Mouse (Mus musculus): ENCODE results near the gene Gna15. TPM values are rescaled to one million over a fixed set of nuclear protein-coding genes. Genes with fewer than 3 reads are reported as not detected.

The Gna15 gene
- polyA plus RNA-seq, 1 experiment from 2014 or later = 1.8 TPM

DNA sequence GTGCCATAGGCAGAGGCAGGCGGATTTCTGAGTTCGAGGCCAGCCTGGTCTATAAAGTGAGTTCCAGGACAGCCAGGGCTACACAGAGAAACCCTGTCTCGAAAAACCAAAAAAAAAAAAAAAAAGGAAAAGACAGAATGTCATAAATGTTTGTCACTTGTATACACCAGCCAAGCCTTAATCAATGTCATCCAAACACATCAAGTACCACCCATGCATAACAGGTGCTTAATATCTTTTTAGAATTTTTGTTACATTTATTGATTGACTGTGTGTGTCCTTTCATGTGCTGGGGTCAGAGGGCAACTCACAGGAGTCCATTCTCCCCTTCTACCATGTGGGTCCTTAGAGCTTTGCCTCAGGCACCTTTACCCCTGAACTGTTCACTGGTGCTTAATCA lies 24.0 kb downstream of the Gna15 start, which contains the start of gene S1pr4:
Gene S1pr4, minus strand, starts transcription at position 101 of the 400 bp plus-strand sequence.
- Histone ChIP-seq H3K9ac (ENCODE audit: low read length) (no peak within 1 kb of the TSS), H3K4me3 (ENCODE audit: low read length) (peak within 1 kb of the TSS; percentile 11; the same call in 1 of the 2 replicates), H3K4me2 (ENCODE audit: low read depth, low read length) (peak within 1 kb of the TSS; percentile 33), H3K36me3 (ENCODE audit: control insufficient read depth, insufficient read depth, low read length) (no peaks in the 10 kb centered on the region), H3K27me3 (ENCODE audit: control insufficient read depth, insufficient read depth, low read depth, low read length) (no peaks in the 10 kb centered on the region; the same call in 1 of the 2 replicates), H3K4me1 (replicated peaks; ENCODE audit: control insufficient read depth, insufficient read depth, low read length) (peaks cover 4% of the 10 kb centered on the region), H3K27ac (ENCODE audit: low read length) (no peak within 1 kb of the TSS), H3K9me3 (ENCODE audit: control insufficient read depth, low read length) (no peaks in the 10 kb centered on the region)
- ATAC-seq (ENCODE audit: low read depth) = no peak
- WGBS = 82% methylated on average over 3 of the region's 3 CpGs

DNA sequence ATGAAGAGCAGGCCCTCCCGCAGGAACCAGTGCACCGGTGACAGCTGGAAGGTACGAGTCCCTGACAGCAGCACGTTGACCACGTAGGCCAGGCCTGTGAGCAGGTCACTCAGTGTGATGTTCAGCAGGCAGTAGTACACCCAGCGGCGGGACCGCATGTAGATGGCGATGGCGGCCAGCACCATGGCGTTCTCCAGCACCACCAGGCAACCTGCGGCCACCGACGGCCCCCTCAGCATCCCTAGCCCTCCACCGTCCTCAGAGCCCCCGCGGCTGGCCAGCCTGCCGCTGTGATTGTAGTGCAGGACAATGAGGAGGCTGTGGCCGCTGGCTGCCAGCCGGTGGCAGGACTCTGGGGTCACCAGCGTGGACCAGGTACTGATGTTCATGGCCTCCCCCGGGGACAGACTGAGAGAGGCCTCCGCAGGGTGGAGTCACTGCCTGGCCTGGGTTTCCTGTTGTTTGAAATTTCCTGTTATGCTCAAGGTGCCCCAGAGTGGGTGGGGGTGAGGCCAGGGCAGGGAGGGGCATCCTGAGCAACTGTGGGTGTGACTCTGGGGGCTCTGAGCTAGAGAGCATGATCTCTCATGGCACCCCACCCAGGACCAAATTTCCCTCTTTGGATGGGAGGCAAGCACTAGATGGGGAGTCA lies 24.6 kb downstream of the Gna15 start:
- WGBS = 61% methylated on average over 23 of the region's 23 CpGs
- Histone ChIP-seq H3K36me3 (ENCODE audit: control insufficient read depth, insufficient read depth, low read length) (no peaks in the 10 kb centered on the region), H3K27me3 (ENCODE audit: control insufficient read depth, insufficient read depth, low read depth, low read length) (no peaks in the 10 kb centered on the region; the same call in 1 of the 2 replicates), H3K9me3 (ENCODE audit: control insufficient read depth, low read length) (no peaks in the 10 kb centered on the region), H3K27ac (ENCODE audit: low read length) (no peak overlapping the region), H3K4me2 (ENCODE audit: low read depth, low read length) (peak overlapping the region; percentile 33), H3K4me3 (ENCODE audit: low read length) (peak overlapping the region; percentile 11; the same call in 1 of the 2 replicates), H3K4me1 (replicated peaks; ENCODE audit: control insufficient read depth, insufficient read depth, low read length) (peaks cover 11% of the 10 kb centered on the region), H3K9ac (ENCODE audit: low read length) (no peak overlapping the region)
- no peak for ATAC-seq (ENCODE audit: low read depth)

DNA sequence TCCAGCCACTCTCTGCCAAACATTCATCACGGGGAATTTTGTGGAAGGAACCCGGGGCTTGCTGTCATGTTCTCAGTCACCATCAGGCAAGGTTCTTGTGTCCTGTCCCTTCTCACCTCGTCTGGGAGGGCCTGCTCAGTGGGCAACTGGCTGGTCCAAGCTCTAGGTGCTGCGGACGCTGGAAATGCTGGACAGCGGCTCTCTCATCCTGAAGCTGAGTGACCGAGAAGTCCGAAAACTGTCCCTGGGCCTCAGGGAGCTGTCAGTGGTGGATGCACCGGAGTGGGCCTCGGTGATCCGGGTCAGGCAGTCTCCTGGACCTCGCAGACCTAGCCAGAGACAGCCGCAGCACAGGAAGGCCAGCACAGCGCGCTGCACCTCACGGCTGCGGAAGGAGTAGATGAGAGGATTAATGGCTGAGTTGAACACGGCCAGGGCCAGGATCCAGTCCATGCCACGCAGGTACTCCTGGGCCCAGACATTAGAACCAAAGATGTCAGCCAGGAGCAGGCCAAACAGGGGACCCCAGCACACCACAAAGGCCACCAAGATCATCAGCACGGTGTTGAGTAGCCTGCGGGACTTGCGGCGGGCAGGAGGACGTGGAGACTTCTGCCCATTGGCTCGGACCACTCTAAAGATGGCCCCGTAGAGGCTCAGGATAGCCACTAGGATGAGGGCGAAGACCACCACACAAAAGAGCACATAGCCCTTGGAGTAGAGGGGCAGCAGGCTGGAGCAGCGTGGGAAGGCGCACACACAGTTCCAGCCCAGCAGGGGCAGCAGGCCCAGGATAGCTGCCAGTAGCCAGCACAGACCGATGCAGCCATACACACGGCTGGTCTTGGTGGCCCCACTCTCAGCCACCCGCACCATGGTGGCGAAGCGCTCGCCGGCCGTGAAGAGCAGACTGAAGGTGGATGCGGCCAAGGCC lies 25.4 kb downstream of the Gna15 start:
- Histone ChIP-seq H3K36me3 (ENCODE audit: control insufficient read depth, insufficient read depth, low read length) (no peaks in the 10 kb centered on the region), H3K9me3 (ENCODE audit: control insufficient read depth, low read length) (no peaks in the 10 kb centered on the region), H3K27ac (ENCODE audit: low read length) (no peak overlapping the region), H3K4me3 (ENCODE audit: low read length) (no peak overlapping the region), H3K9ac (ENCODE audit: low read length) (no peak overlapping the region), H3K27me3 (ENCODE audit: control insufficient read depth, insufficient read depth, low read depth, low read length) (no peaks in the 10 kb centered on the region; the same call in 1 of the 2 replicates), H3K4me1 (replicated peaks; ENCODE audit: control insufficient read depth, insufficient read depth, low read length) (peaks cover 13% of the 10 kb centered on the region), H3K4me2 (ENCODE audit: low read depth, low read length) (peak overlapping the region; percentile 14; the same call in 1 of the 2 replicates)
- ATAC-seq (ENCODE audit: low read depth) = no peak
- WGBS = 82% methylated on average over 38 of the region's 38 CpGs

DNA sequence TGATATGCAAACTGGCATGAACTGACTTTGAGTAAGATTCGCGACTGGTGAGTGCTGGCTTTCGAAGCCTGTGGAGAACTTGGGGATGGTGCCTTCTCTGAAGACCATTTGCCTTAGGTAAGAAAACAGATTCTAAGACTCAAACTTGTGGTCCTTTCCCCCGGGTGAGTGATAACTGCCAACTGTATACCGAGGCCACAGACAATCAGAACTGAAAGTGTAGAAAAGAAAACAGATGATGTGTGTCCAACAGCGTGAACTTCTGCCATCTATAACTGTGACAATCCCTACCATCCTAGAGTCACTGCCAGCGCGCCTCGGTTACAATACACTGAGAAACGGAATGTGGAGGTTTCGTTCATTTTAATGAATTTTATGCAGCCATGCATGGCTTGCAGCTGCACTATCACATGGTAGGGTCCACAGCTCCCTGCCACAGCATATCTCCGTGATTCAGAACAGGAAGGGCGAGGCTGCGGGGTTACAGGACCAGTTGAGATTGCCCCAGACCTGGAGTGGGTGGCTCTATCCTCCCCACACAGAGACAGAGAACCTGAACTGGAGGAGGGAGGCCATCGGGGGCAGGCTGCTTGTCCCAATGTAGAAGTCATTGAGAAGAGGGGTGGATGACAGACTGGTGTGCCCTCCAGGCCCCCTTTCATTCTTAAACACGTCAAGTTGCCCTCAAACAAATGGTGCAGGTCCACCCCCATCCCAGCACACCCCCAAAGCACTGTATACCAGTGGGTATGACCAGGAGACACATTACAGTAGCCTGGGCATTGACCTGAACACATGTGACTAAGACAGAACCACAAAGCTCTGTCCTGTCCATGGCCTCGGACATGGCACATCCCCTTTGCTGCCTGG lies 26.4 kb downstream of the Gna15 start:
- Histone ChIP-seq H3K9me3 (ENCODE audit: control insufficient read depth, low read length) (no peaks in the 10 kb centered on the region), H3K4me3 (ENCODE audit: low read length) (no peak overlapping the region), H3K27ac (ENCODE audit: low read length) (no peak overlapping the region), H3K4me1 (replicated peaks; ENCODE audit: control insufficient read depth, insufficient read depth, low read length) (peaks cover 13% of the 10 kb centered on the region), H3K36me3 (ENCODE audit: control insufficient read depth, insufficient read depth, low read length) (peaks cover 7% of the 10 kb centered on the region), H3K9ac (ENCODE audit: low read length) (peak overlapping the region; percentile 22; the same call in 1 of the 2 replicates), H3K27me3 (ENCODE audit: control insufficient read depth, insufficient read depth, low read depth, low read length) (no peaks in the 10 kb centered on the region), H3K4me2 (ENCODE audit: low read depth, low read length) (peak overlapping the region; percentile 54)
- 73% methylated on average over 17 of the region's 17 CpGs for WGBS
- no peak for ATAC-seq (ENCODE audit: low read depth)

DNA sequence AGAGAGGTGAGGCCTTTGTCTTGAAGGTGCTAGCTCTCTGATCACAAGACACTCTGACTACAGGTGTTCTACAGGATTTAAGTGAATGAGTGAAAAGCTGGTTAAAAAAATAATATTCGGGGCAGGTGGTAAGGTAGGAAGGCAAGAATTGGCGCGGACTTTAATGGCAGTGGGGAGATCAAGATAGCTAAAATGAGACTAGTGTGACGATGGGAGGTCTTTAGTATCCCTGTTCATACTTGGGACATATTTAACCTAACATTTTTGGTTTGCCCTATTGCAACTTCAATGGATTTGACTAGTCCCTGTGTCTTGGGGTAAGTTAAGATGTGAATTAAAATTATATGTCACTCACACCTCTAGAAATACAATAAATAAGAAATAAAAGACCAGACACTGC lies 27.1 kb downstream of the Gna15 start:
- Histone ChIP-seq H3K27me3 (ENCODE audit: control insufficient read depth, insufficient read depth, low read depth, low read length) (no peaks in the 10 kb centered on the region), H3K27ac (ENCODE audit: low read length) (no peak overlapping the region), H3K4me3 (ENCODE audit: low read length) (peak overlapping the region; percentile 77), H3K9ac (ENCODE audit: low read length) (peak overlapping the region; percentile 67), H3K9me3 (ENCODE audit: control insufficient read depth, low read length) (no peaks in the 10 kb centered on the region), H3K4me2 (ENCODE audit: low read depth, low read length) (peak overlapping the region; percentile 54), H3K4me1 (replicated peaks; ENCODE audit: control insufficient read depth, insufficient read depth, low read length) (peaks cover 13% of the 10 kb centered on the region), H3K36me3 (ENCODE audit: control insufficient read depth, insufficient read depth, low read length) (peaks cover 13% of the 10 kb centered on the region)
- ATAC-seq (ENCODE audit: low read depth) = no peak
- WGBS = 29% methylated on average over 4 of the region's 4 CpGs

DNA sequence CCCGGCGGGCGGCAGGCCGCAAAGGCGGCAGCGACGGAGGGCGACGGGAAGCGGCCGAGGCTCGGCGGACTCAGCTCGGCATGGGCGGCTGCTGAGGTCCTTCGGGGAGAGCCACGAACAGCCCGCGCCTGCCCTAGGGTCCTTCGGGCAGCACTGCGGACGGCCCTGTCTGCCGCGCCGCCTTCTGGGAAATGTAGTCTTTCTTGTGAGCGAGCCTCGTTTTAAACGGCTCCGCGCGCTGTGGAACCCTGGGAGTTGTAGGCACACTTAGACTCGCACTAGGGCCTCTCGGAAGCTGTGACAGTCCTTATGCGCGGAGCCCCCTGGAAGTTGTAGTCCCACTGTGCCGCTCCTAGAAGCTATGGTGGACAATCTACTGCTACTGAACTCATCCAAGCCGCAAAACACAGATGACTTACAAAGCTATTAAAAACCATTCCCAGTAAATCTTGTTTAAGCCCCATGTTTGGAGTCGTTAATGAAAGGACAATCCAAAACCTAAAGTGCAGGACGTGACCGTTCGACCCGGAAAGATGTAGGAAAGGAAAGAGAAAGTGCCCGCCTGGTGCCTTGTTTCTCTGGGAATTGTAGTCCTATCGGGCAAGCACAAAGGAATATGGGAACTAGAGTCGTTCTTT lies 27.6 kb downstream of the Gna15 start, which contains the start of gene Ncln:
Gene Ncln, minus strand, starts transcription at position 129 of the 638 bp plus-strand sequence.
- peak; percentile 97 for ATAC-seq (ENCODE audit: low read depth)
- Histone ChIP-seq H3K27me3 (ENCODE audit: control insufficient read depth, insufficient read depth, low read depth, low read length) (no peaks in the 10 kb centered on the region), H3K4me2 (ENCODE audit: low read depth, low read length) (peak within 1 kb of the TSS; percentile 96), H3K9ac (ENCODE audit: low read length) (peak within 1 kb of the TSS; percentile 86), H3K27ac (ENCODE audit: low read length) (peak within 1 kb of the TSS; percentile 80), H3K4me3 (ENCODE audit: low read length) (peak within 1 kb of the TSS; percentile 77), H3K36me3 (ENCODE audit: control insufficient read depth, insufficient read depth, low read length) (peaks cover 19% of the 10 kb centered on the region), H3K4me1 (replicated peaks; ENCODE audit: control insufficient read depth, insufficient read depth, low read length) (peaks cover 13% of the 10 kb centered on the region), H3K9me3 (ENCODE audit: control insufficient read depth, low read length) (no peaks in the 10 kb centered on the region)
- WGBS = under 1% methylated on average over 41 of the region's 45 CpGs

DNA sequence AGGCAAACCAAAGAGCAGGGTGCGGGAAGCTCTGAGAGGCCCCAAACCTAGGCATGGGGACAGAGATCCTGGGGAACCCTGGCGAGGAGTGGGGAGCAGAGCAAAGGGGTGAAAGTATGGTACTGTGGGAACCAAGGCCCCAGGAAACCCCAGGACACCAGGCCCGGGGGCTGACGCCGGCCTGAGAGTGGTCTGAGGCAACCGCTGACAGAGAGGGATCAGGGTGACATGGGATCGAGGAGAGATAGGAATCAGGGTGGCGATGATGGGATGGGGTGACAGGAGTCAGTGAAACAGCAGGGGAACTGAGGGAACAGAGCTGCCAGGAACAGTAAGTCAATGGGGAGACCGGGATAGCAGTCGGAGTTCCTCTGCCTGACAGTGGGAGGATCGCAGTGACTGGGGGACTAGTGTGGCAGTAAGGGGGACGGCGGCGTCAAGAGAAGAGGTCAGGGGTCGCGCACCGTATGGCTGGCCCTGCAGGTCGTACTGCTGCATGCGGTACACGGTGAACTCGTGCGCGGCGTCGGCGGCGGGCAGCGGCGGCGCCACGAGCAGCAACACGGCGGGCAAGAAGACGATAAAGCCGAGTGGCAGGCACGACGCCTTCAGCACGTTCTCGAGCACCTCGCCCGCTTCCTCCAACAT lies 28.3 kb downstream of the Gna15 start:
- H3K4me2 ChIP-seq (ENCODE audit: low read depth, low read length) = peak overlapping the region; percentile 96
- 0 out of 2 replicates have a peak overlapping the region, but pooled peaks have one; percentile 42 for H3K27ac ChIP-seq (ENCODE audit: low read length)
- peaks cover 13% of the 10 kb centered on the region for H3K4me1 ChIP-seq (replicated peaks; ENCODE audit: control insufficient read depth, insufficient read depth, low read length)
- under 1% methylated on average over 41 of the region's 41 CpGs for WGBS
- no peaks in the 10 kb centered on the region for H3K27me3 ChIP-seq (ENCODE audit: control insufficient read depth, insufficient read depth, low read depth, low read length)
- peak overlapping the region; percentile 86 for H3K9ac ChIP-seq (ENCODE audit: low read length)
- ATAC-seq (ENCODE audit: low read depth) = peak; percentile 26
- H3K9me3 ChIP-seq (ENCODE audit: control insufficient read depth, low read length) = no peaks in the 10 kb centered on the region
- H3K36me3 ChIP-seq (ENCODE audit: control insufficient read depth, insufficient read depth, low read length) = peaks cover 26% of the 10 kb centered on the region
- peak overlapping the region; percentile 77 for H3K4me3 ChIP-seq (ENCODE audit: low read length)

DNA sequence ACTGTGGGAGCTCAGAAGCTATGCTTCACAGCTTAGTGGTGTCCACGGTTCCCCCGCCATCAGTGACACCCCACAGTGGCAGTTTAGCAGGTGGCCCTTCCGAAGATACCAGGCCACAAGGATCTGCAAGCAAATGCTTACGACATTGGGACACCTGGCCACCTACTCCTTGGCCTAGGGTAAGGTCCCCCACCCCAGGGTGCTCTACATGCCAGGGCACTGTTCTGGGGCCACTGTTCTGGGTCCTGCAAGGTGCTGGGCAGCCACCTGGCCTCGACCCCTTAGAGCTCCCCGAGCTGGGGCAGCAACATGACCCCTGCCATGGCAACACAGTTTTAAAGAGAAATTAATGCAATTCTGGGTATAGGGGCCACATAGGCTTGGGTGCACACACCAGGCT lies 28.9 kb downstream of the Gna15 start:
- Histone ChIP-seq H3K27me3 (ENCODE audit: control insufficient read depth, insufficient read depth, low read depth, low read length) (no peaks in the 10 kb centered on the region), H3K27ac (ENCODE audit: low read length) (no peak overlapping the region), H3K4me3 (ENCODE audit: low read length) (peak overlapping the region; percentile 77), H3K9me3 (ENCODE audit: control insufficient read depth, low read length) (no peaks in the 10 kb centered on the region), H3K4me1 (replicated peaks; ENCODE audit: control insufficient read depth, insufficient read depth, low read length) (peaks cover 13% of the 10 kb centered on the region), H3K9ac (ENCODE audit: low read length) (peak overlapping the region; percentile 86), H3K36me3 (ENCODE audit: control insufficient read depth, insufficient read depth, low read length) (peaks cover 27% of the 10 kb centered on the region), H3K4me2 (ENCODE audit: low read depth, low read length) (peak overlapping the region; percentile 96)
- 66% methylated on average over 6 of the region's 6 CpGs for WGBS
- no peak for ATAC-seq (ENCODE audit: low read depth)

Data from lung, embryonic 16.5 days (tissue).